Mouse (Mus musculus): ENCODE data around the gene Osbpl3.

DNA sequence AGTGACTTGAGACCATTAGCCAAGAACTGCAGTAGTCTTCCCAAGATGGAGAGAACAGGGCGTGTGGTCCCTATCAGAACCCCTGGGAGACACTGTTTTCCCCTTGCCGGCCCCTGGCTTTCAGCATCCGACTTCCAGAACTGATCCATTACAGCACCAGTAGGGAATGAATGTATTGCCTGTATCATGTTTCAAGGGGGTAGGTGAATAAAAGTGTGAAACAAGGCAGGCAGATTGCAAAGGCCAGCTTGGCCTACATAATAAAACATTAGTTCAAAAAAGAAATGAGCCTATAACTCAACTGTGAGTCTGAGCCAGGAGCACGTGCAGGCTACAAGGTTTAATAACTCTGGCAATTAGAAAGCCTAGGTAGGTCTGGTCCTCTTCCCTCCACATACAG is 52.5 kb downstream of the Osbpl3 start:
- TF ChIP-seq CTCF (IDR thresholded peaks at IDR 0.05; ENCODE audit: control insufficient read depth, insufficient read depth, insufficient replicate concordance, low read depth, low read length) = no peak
- TF ChIP-seq POLR2A (IDR thresholded peaks at IDR 0.05; ENCODE audit: control insufficient read depth, low read depth, low read length) = no peak
